Mouse (Mus musculus): Measurements from ENCODE around the gene Ssbp2.

- TF ChIP-seq CTCF (IDR thresholded peaks at IDR 0.05; ENCODE audit: borderline replicate concordance, control insufficient read depth, extremely low read depth, insufficient read depth, low read length, poor library complexity) (no peak), POLR2A (IDR thresholded peaks at IDR 0.05; ENCODE audit: control insufficient read depth, extremely low read depth, insufficient read depth, low read length, poor library complexity) (no peak)
Observed at GRCm38 (mm10) chr13:91638836-91639235, 178.8 kb downstream of the Ssbp2 start.

Data from thymus, adult 2 months (tissue).